Mouse (Mus musculus): Measurements from ENCODE around the gene Serpina7. TPM values are rescaled to one million over a fixed set of nuclear protein-coding genes. Genes with fewer than 3 reads are reported as not detected.

The Serpina7 gene
- polyA plus RNA-seq, 1 experiment from 2014 or later = 0.13 TPM

Other genes starting within 250 kb of the Serpina7 start
- gene Nrk, start 170.8 kb downstream of the Serpina7 start, polyA plus RNA-seq (2015; fragmentation: Nextera tagmentation; extraction: Ambion mirVana) = 51.3 and 61.2 TPM in 2 replicates
- not detected in 2 replicates for gene 4930513O06Rik, start 1.0 kb upstream of the Serpina7 start, polyA plus RNA-seq (2015; fragmentation: Nextera tagmentation; extraction: Ambion mirVana)
- gene 4933428M09Rik, start 94.0 kb upstream of the Serpina7 start, polyA plus RNA-seq (2015; fragmentation: Nextera tagmentation; extraction: Ambion mirVana) = not detected in 2 replicates
- gene Mum1l1, start 124.8 kb upstream of the Serpina7 start, polyA plus RNA-seq (2015; fragmentation: Nextera tagmentation; extraction: Ambion mirVana) = 44.2 and 46.4 TPM in 2 replicates
- not detected in 2 replicates for gene Trap1a, start 248.4 kb upstream of the Serpina7 start, polyA plus RNA-seq (2015; fragmentation: Nextera tagmentation; extraction: Ambion mirVana)